Mouse (Mus musculus): ENCODE results near the gene Vwa3b. TPM values are rescaled to one million over a fixed set of nuclear protein-coding genes. Genes with fewer than 3 reads are reported as not detected.

Gene Vwa3b
- polyA plus RNA-seq, 1 experiment from 2014 or later, result 0.25 TPM

DNA sequence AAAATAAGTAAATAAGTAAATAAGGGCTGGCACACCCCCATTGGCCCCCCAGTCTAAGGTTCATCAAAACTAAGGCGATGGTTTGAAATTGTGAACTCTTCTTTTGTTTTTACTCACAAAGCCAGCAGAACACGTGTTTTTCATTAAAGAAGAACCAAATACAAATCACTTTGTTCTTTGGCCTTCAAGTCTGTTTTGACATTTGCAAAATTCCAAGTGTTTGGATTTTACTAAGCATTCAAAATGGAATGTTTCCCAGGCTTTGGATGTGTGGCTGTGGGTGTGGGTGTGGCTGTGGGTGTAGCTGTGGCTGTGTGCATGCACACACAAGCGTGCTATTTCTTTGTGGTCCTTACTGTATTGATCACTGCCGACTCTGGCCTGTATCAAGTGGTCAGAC, 27.3 kb downstream of the Vwa3b start:
- Histone ChIP-seq H3K27me3 (ENCODE audit: insufficient read depth, low read length) (no peaks in the 10 kb centered on the region), H3K36me3 (ENCODE audit: insufficient read depth, low read length) (no peaks in the 10 kb centered on the region), H3K9me3 (ENCODE audit: low read length) (no peaks in the 10 kb centered on the region), H3K27ac (ENCODE audit: low read length) (no peak overlapping the region), H3K4me3 (ENCODE audit: low read length) (no peak overlapping the region), H3K4me1 (ENCODE audit: insufficient read depth, low read length) (no peaks in the 10 kb centered on the region), H3K4me2 (replicated peaks; ENCODE audit: low read depth, low read length) (no peak overlapping the region), H3K9ac (replicated peaks; ENCODE audit: low read length) (no peak overlapping the region)
- WGBS, result 68% methylated on average over 4 of the region's 4 CpGs
- no peak for ATAC-seq (ENCODE audit: low FRiP score, low TSS enrichment)

DNA sequence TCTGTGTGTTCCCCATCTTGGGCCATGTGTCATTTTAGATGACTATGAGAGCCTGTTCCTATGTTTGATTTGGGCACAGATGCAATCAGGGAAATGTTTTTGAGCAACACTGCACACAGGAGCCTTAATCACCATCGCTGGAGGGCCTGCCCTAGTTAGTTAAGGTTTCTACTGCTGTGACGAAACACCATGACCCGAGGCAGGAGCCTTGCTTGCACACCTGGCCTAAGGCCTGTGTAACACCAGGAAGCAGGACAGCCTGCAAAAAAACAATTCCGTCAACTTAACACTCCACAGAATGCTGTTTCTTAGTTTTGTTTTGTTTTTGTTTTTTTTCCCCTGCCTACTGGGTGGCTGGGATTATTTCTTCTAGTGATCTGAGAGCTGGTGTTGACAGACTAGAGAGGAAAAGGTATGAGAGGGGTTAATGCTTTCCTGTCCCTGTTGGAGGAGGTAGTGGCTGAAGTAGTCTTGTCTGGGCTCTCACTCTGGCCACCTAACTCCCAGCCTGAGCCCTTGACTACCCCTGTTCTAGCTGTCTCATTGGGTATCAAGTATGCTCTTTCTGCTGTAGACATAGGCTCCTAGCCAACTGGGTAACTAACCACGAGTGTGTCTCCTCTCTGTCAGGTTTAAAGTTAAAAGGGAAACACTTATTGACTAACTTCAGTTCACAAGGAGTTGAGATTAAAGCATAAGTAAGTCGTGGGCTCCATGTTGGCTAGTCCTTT, 30.6 kb downstream of the Vwa3b start:
- no peaks in the 10 kb centered on the region for H3K4me1 ChIP-seq (ENCODE audit: insufficient read depth, low read length)
- no peak overlapping the region for H3K9ac ChIP-seq (replicated peaks; ENCODE audit: low read length)
- no peaks in the 10 kb centered on the region for H3K9me3 ChIP-seq (ENCODE audit: low read length)
- H3K27me3 ChIP-seq (ENCODE audit: insufficient read depth, low read length), result no peaks in the 10 kb centered on the region
- H3K36me3 ChIP-seq (ENCODE audit: insufficient read depth, low read length), result no peaks in the 10 kb centered on the region
- WGBS, result 72% methylated on average over 6 of the region's 6 CpGs
- H3K27ac ChIP-seq (ENCODE audit: low read length), result no peak overlapping the region
- H3K4me2 ChIP-seq (replicated peaks; ENCODE audit: low read depth, low read length), result no peak overlapping the region
- no peak for ATAC-seq (ENCODE audit: low FRiP score, low TSS enrichment)
- no peak overlapping the region for H3K4me3 ChIP-seq (ENCODE audit: low read length)

DNA sequence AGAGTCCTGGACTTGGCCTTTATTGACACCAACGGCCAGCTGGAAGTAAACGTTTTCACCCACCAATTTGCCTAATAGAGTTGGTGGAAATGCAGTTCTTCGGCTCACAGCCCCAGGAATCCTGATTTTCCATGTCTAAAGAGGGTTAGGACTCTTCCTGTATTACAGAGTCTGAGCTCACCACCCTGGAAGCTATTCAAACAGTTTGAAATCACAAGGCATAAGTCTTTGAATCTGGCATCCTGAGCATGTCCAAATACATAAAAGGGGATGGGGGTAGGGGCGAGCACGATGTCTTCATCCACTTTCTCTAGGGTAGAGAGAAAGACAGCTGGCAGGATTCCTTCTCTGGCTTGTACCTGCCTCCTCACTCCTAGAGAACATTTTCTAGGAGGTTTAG, 34.5 kb downstream of the Vwa3b start:
- no peaks in the 10 kb centered on the region for H3K4me1 ChIP-seq (ENCODE audit: insufficient read depth, low read length)
- no peak overlapping the region for H3K4me2 ChIP-seq (replicated peaks; ENCODE audit: low read depth, low read length)
- WGBS, result 82% methylated on average over 5 of the region's 5 CpGs
- ATAC-seq (ENCODE audit: low FRiP score, low TSS enrichment), result no peak
- no peak overlapping the region for H3K9ac ChIP-seq (replicated peaks; ENCODE audit: low read length)
- H3K4me3 ChIP-seq (ENCODE audit: low read length), result no peak overlapping the region
- no peaks in the 10 kb centered on the region for H3K9me3 ChIP-seq (ENCODE audit: low read length)
- no peak overlapping the region for H3K27ac ChIP-seq (ENCODE audit: low read length)
- H3K27me3 ChIP-seq (ENCODE audit: insufficient read depth, low read length), result no peaks in the 10 kb centered on the region
- H3K36me3 ChIP-seq (ENCODE audit: insufficient read depth, low read length), result no peaks in the 10 kb centered on the region

DNA sequence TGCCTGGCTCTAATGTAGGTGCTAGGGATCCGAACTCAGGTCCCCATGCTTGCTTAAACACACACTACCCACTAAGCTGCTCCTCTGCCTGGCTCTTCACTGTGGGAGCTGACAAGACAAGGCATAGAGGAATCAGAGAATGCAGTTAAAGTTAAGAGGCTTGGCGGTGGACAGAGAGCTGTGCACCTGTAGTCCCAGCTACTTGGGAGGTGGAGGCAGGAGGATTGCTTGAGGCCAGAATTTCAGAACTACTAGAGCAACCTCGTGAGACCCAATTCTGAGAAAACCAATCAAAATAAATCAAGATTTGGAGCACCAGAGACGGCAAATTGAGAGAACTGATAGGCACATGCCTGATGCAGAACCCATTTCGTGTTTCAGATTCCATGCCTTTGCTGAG, 36.7 kb downstream of the Vwa3b start:
- Histone ChIP-seq H3K4me2 (replicated peaks; ENCODE audit: low read depth, low read length) (no peak overlapping the region), H3K4me3 (ENCODE audit: low read length) (no peak overlapping the region), H3K9me3 (ENCODE audit: low read length) (no peaks in the 10 kb centered on the region), H3K27ac (ENCODE audit: low read length) (no peak overlapping the region), H3K4me1 (ENCODE audit: insufficient read depth, low read length) (no peaks in the 10 kb centered on the region), H3K27me3 (ENCODE audit: insufficient read depth, low read length) (no peaks in the 10 kb centered on the region), H3K36me3 (ENCODE audit: insufficient read depth, low read length) (no peaks in the 10 kb centered on the region), H3K9ac (replicated peaks; ENCODE audit: low read length) (no peak overlapping the region)
- ATAC-seq (ENCODE audit: low FRiP score, low TSS enrichment), result no peak
- 84% methylated on average over 5 of the region's 5 CpGs for WGBS

DNA sequence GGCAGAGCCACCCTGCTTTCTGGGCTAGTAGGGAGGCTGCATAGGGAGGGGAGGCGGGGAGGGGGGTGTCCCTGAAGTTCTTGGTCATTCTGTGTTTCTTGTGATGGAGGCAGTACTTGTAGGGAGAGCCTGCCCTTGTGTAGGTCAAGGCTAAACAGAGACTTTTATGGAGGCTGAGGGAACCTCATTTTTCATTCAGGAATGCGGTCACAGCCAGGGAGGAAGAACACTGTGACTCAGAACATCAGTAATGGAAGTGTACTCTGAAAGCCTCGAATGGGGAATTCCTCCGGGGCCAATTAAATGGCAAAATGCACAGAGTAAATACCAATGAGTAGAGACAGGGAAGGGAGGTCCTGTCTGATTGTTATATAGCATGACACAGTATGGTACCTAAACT, 37.4 kb downstream of the Vwa3b start:
- H3K27me3 ChIP-seq (ENCODE audit: insufficient read depth, low read length), result no peaks in the 10 kb centered on the region
- H3K27ac ChIP-seq (ENCODE audit: low read length), result no peak overlapping the region
- no peak for ATAC-seq (ENCODE audit: low FRiP score, low TSS enrichment)
- 56% methylated on average over 4 of the region's 4 CpGs for WGBS
- no peak overlapping the region for H3K4me3 ChIP-seq (ENCODE audit: low read length)
- no peaks in the 10 kb centered on the region for H3K4me1 ChIP-seq (ENCODE audit: insufficient read depth, low read length)
- H3K9ac ChIP-seq (replicated peaks; ENCODE audit: low read length), result no peak overlapping the region
- H3K9me3 ChIP-seq (ENCODE audit: low read length), result no peaks in the 10 kb centered on the region
- no peaks in the 10 kb centered on the region for H3K36me3 ChIP-seq (ENCODE audit: insufficient read depth, low read length)
- no peak overlapping the region for H3K4me2 ChIP-seq (replicated peaks; ENCODE audit: low read depth, low read length)

DNA sequence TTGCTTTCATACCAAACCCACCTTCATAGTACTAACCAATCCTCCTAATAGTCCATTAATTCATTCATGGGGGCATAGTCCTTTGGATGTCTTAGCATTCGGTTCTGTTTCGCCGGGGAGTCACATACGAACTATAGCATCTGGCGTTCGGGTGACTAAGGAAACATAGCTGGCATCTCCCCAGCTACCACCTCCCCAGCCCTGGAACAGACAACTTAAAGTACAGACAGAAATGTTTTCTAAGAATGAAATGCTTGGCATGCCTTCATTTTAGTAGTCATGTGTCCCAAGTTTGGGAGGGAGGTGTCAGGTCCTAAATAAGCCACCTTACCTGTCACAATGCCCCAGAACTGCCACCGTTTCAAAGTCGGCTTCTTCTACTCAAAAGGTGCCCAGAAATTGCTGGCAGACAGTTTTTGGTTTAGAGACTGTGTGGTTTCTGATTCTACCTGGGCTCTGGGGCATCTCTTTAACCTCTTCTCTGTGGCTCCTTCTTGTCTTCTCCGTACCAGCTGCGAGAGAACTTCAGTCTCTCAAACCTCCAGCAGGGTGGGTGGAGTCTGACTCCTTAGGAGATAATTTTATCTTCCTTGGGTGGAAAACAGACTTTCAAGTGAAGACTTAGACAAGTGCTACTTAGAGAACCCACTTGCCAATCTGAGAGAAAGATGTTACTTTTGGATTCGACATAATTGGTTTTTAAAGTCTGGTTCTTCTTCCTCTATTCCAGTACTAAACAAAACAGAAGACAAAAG, 39.4 kb downstream of the Vwa3b start:
- Histone ChIP-seq H3K27me3 (ENCODE audit: insufficient read depth, low read length) (no peaks in the 10 kb centered on the region), H3K4me3 (ENCODE audit: low read length) (no peak overlapping the region), H3K27ac (ENCODE audit: low read length) (no peak overlapping the region), H3K4me1 (ENCODE audit: insufficient read depth, low read length) (no peaks in the 10 kb centered on the region), H3K9ac (replicated peaks; ENCODE audit: low read length) (no peak overlapping the region), H3K4me2 (replicated peaks; ENCODE audit: low read depth, low read length) (no peak overlapping the region), H3K36me3 (ENCODE audit: insufficient read depth, low read length) (no peaks in the 10 kb centered on the region), H3K9me3 (ENCODE audit: low read length) (no peaks in the 10 kb centered on the region)
- ATAC-seq (ENCODE audit: low FRiP score, low TSS enrichment), result no peak
- 87% methylated on average over 11 of the region's 11 CpGs for WGBS

DNA sequence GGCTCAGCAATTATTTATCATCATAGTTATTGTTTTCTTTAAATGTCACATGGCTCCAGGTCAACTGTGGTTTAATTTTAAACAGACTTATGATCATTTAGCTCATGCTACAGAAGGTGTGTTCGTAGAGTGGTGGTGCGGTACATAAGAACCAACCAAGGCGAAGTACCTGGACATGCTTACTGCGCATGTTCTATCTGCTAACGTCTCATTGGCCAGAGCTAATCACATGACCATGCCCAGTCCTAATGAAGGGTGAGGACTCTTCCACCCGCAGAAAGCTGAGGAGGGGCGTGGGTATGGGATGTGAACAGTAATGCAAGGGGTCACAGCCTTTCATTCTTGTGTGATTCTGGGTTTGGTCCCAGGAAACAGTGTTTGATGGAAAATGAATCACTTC, 49.4 kb downstream of the Vwa3b start:
- H3K27me3 ChIP-seq (ENCODE audit: insufficient read depth, low read length), result no peaks in the 10 kb centered on the region
- H3K4me1 ChIP-seq (ENCODE audit: insufficient read depth, low read length), result no peaks in the 10 kb centered on the region
- no peak overlapping the region for H3K4me2 ChIP-seq (replicated peaks; ENCODE audit: low read depth, low read length)
- 0 out of 2 replicates have a peak, but pooled peaks cover 2% of the 10 kb centered on the region for H3K9me3 ChIP-seq (ENCODE audit: low read length)
- no peak overlapping the region for H3K9ac ChIP-seq (replicated peaks; ENCODE audit: low read length)
- H3K4me3 ChIP-seq (ENCODE audit: low read length), result no peak overlapping the region
- no peak for ATAC-seq (ENCODE audit: low FRiP score, low TSS enrichment)
- no peaks in the 10 kb centered on the region for H3K36me3 ChIP-seq (ENCODE audit: insufficient read depth, low read length)
- WGBS, result 91% methylated on average over 7 of the region's 7 CpGs
- no peak overlapping the region for H3K27ac ChIP-seq (ENCODE audit: low read length)

DNA sequence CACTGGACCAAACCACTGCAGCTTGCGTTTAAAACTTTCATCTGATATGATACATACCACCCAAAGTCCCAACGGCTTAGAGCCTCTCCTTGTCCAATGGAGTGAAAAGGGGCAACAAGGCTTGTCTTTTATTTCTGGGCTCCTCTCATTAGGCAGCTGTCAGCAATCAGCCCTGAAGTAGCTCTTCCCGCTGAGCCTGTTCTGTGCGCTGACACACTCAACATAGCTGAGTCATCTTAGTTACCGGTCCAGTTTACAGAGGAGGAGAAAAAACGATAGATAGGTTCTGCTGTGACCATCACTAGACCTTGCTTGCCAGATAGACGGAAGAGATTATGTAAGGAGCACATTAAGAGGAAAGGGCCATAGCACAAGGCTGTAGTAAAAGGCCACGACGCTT, 50.9 kb downstream of the Vwa3b start:
- H3K36me3 ChIP-seq (ENCODE audit: insufficient read depth, low read length), result no peaks in the 10 kb centered on the region
- H3K9me3 ChIP-seq (ENCODE audit: low read length), result 0 out of 2 replicates have a peak, but pooled peaks cover 2% of the 10 kb centered on the region
- no peak for ATAC-seq (ENCODE audit: low FRiP score, low TSS enrichment)
- no peaks in the 10 kb centered on the region for H3K27me3 ChIP-seq (ENCODE audit: insufficient read depth, low read length)
- WGBS, result 78% methylated on average over 9 of the region's 9 CpGs
- H3K27ac ChIP-seq (ENCODE audit: low read length), result no peak overlapping the region
- no peak overlapping the region for H3K4me2 ChIP-seq (replicated peaks; ENCODE audit: low read depth, low read length)
- no peaks in the 10 kb centered on the region for H3K4me1 ChIP-seq (ENCODE audit: insufficient read depth, low read length)
- H3K9ac ChIP-seq (replicated peaks; ENCODE audit: low read length), result no peak overlapping the region
- H3K4me3 ChIP-seq (ENCODE audit: low read length), result no peak overlapping the region

DNA sequence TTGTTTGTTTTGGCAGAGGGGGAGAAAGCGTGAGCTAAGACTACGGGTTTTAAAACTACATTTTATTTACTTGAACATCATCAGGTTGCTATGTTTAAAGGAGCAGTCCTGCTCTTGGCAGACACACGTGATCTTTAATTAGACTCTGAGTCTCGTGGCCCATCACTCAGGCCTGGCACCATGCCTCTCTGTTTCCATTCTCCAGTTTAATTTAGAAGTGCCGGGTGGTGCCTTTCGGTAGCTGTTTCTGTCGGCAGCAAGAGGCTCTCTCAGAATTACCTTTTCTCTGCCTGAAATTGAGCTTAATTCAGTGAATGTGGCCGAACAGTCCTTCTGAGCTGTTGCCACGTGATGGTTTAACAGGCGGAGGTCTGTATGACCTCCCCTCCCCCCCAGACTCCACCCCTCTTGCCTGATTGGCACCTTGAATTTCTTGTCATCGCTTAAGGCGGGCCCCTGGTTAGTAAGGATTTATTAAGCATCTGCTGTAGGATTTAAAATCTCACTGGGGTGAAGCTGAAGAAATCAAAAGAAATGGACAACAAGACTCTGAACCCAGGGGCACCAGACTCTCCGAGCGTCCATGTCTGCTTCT, 51.7 kb downstream of the Vwa3b start:
- H3K9ac ChIP-seq (replicated peaks; ENCODE audit: low read length), result no peak overlapping the region
- no peak overlapping the region for H3K27ac ChIP-seq (ENCODE audit: low read length)
- no peaks in the 10 kb centered on the region for H3K4me1 ChIP-seq (ENCODE audit: insufficient read depth, low read length)
- 63% methylated on average over 14 of the region's 14 CpGs for WGBS
- no peak overlapping the region for H3K4me2 ChIP-seq (replicated peaks; ENCODE audit: low read depth, low read length)
- H3K36me3 ChIP-seq (ENCODE audit: insufficient read depth, low read length), result no peaks in the 10 kb centered on the region
- no peak overlapping the region for H3K4me3 ChIP-seq (ENCODE audit: low read length)
- 0 out of 2 replicates have a peak, but pooled peaks cover 2% of the 10 kb centered on the region for H3K9me3 ChIP-seq (ENCODE audit: low read length)
- no peaks in the 10 kb centered on the region for H3K27me3 ChIP-seq (ENCODE audit: insufficient read depth, low read length)
- no peak for ATAC-seq (ENCODE audit: low FRiP score, low TSS enrichment)

DNA sequence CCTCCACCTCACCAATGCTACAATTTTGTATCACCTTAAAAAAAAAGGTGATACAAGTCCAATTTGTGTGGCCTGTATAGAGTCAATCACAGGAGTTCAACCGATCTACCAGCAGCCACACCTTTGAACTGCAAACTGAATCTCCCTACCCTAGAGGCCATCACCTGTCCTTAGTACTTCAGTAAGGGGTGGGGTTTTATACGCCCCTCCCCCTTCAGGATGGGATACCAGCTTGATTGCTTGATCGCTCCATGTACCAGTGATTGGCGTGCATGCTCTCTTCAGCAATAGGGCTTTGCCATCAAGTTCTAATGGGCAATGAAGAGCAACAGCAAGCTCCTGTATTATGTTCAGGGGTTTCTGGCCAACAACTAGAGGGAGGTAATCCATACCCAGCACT, 54.0 kb downstream of the Vwa3b start:
- Histone ChIP-seq H3K4me2 (replicated peaks; ENCODE audit: low read depth, low read length) (no peak overlapping the region), H3K9ac (replicated peaks; ENCODE audit: low read length) (no peak overlapping the region), H3K4me1 (ENCODE audit: insufficient read depth, low read length) (peaks cover 4% of the 10 kb centered on the region; the same call in 1 of the 2 replicates), H3K27ac (ENCODE audit: low read length) (no peak overlapping the region), H3K9me3 (ENCODE audit: low read length) (0 out of 2 replicates have a peak, but pooled peaks cover 2% of the 10 kb centered on the region), H3K36me3 (ENCODE audit: insufficient read depth, low read length) (no peaks in the 10 kb centered on the region), H3K4me3 (ENCODE audit: low read length) (no peak overlapping the region), H3K27me3 (ENCODE audit: insufficient read depth, low read length) (no peaks in the 10 kb centered on the region)
- no peak for ATAC-seq (ENCODE audit: low FRiP score, low TSS enrichment)
- 87% methylated on average over 4 of the region's 4 CpGs for WGBS

All from kidney, embryonic 16.5 days (tissue).